Mouse (Mus musculus) myocyte (in vitro differentiated cells): ENCODE results near the gene Mettl7a2. TPM values are rescaled to one million over a fixed set of nuclear protein-coding genes. Genes with fewer than 3 reads are reported as not detected.

ENCODE experiments used
- H3K27me3 ChIP-seq: one replicate; pipeline ENCODE4 v1.6.1; 2011; ENCODE audit not compliant: control insufficient read depth, insufficient read depth, insufficient read length
- H3K36me3 ChIP-seq: one replicate; pipeline ENCODE4 v1.6.1; 2011; ENCODE audit not compliant: control insufficient read depth, insufficient read depth
- H3K4me2 ChIP-seq: one replicate; pipeline ENCODE4 v1.6.1; 2011; ENCODE audit warnings: low read depth, control low read depth
- H3K4me3 ChIP-seq: one replicate; pipeline ENCODE4 v1.5.1; 2011; ENCODE audit warnings: mild to moderate bottlenecking, control low read depth, moderate library complexity
- H3K79me2 ChIP-seq: one replicate; pipeline ENCODE4 v1.6.1; 2011; ENCODE audit not compliant: control insufficient read depth, insufficient read depth
- H3ac ChIP-seq: one replicate; pipeline ENCODE4 v1.6.1; 2011; ENCODE audit not compliant: control insufficient read depth, insufficient read length
- CEBPB ChIP-seq: IDR thresholded peaks from 2 replicates; pipeline ENCODE4 v1.6.1; 2011; ENCODE audit warnings: mild to moderate bottlenecking, moderate library complexity; ENCODE audit not compliant: poor library complexity, insufficient read depth, severe bottlenecking
- E2F4 ChIP-seq: IDR thresholded peaks from one replicate; pipeline ENCODE4 v1.6.1; 2011; ENCODE audit warnings: mild to moderate bottlenecking, control low read depth, moderate library complexity; ENCODE audit not compliant: insufficient read depth
- MAX ChIP-seq: IDR thresholded peaks from one replicate; pipeline ENCODE4 v1.6.1; 2011; ENCODE audit warnings: low read depth, mild to moderate bottlenecking, control low read depth
- MYOD1 ChIP-seq, 3 experiments: IDR thresholded peaks; one replicate each; pipeline ENCODE4 v1.6.1; 2011; ENCODE audit warnings: control low read depth in 2 of 3, low read depth in 2 of 3, mild to moderate bottlenecking in 2 of 3, moderate library complexity in 1 of 3; ENCODE audit not compliant: insufficient read length in 2 of 3, control insufficient read depth in 1 of 3
- MYOG ChIP-seq, 3 experiments: IDR thresholded peaks; one replicate each; pipeline ENCODE4 v1.6.1; 2011; ENCODE audit warnings: control low read depth in 2 of 3, low read depth in 2 of 3, mild to moderate bottlenecking in 2 of 3; ENCODE audit not compliant: insufficient read length in 2 of 3, control insufficient read depth in 1 of 3, insufficient read depth in 1 of 3
- POLR2A ChIP-seq: IDR thresholded peaks from one replicate; pipeline ENCODE4 v1.6.1; 2011; ENCODE audit warnings: low read depth, mild to moderate bottlenecking, control low read depth, moderate library complexity; ENCODE audit not compliant: insufficient read length
- POLR2AphosphoS2 ChIP-seq: IDR thresholded peaks from one replicate; pipeline ENCODE4 v1.6.1; 2011; ENCODE audit warnings: low read depth, control low read depth; ENCODE audit not compliant: insufficient read length
- REST ChIP-seq: IDR thresholded peaks from one replicate; pipeline ENCODE4 v1.6.1; 2011; ENCODE audit warnings: mild to moderate bottlenecking, control low read depth, moderate library complexity; ENCODE audit not compliant: insufficient read depth, insufficient read length
- SRF ChIP-seq: IDR thresholded peaks from one replicate; pipeline ENCODE4 v1.6.1; 2011; ENCODE audit warnings: low read depth; ENCODE audit not compliant: control insufficient read depth, insufficient read length
- TCF12 ChIP-seq: IDR thresholded peaks from one replicate; pipeline ENCODE4 v1.6.1; 2011; ENCODE audit warnings: mild to moderate bottlenecking, control low read depth; ENCODE audit not compliant: poor library complexity, insufficient read depth, severe bottlenecking
- TCF3 ChIP-seq: IDR thresholded peaks from one replicate; pipeline ENCODE4 v1.6.1; 2011; ENCODE audit warnings: low read depth, control low read depth; ENCODE audit not compliant: insufficient read length
- USF1 ChIP-seq: IDR thresholded peaks from one replicate; pipeline ENCODE4 v1.6.1; 2011; ENCODE audit warnings: low read depth, mild to moderate bottlenecking, control low read depth, moderate library complexity
- polyA plus RNA-seq: library from polyadenylated mRNA; unstranded; fragments of >200 nt; fragmentation: generic; extraction: Trizol; gene quantifications from one replicate; pipeline ENCODE4 v1.2.1, GENCODE M21; 2012; ENCODE audit warnings: missing spikeins

Gene Mettl7a2
- polyA plus RNA-seq, 1 experiment, result not detected

DNA sequence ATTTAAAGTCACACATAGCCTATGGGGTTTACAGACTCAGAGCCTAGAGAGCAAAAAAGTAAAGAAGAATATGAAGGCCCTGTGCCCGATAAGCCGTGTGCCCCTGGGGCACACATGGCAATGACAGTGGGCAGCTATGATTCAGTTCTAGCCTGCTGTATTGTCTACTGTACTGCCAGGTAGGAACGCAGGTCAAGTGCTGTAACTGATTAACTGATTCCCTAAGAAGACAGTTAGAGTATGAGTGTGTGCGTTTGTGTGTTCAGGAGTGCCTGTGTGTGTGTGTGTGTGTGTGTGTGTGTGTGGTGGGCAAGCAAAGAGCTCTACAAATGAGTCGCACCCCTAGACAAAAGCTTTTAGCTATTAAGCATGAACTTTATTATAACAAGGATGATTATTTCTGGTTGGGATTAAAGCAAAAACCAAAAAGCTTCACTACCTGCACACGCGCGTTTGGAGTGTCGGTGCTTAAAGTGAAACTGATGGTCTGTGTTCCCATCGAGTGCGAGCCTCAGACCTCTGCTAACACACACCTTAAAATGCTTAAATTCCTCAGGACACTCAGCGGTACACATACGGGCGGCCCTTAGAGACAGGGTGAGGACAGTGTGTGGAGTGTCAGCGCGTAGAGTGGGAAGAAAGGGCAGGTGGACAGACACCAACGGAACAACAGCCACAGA is 34.7 kb downstream of the Mettl7a2 start:
- Histone ChIP-seq H3K27me3 (peaks cover 6% of the 10 kb centered on the region), H3K4me3 (no peak overlapping the region), H3K79me2 (no peaks in the 10 kb centered on the region), H3ac (no peak overlapping the region), H3K4me2 (no peak overlapping the region), H3K36me3 (no peaks in the 10 kb centered on the region)
- TF ChIP-seq MYOD1 (IDR thresholded peaks at IDR 0.05; ENCODE audit: control insufficient read depth in 1 of 3, insufficient read length in 2 of 3, low read depth in 2 of 3) (no peak), MAX (no peak), POLR2AphosphoS2 (peak; percentile 11), E2F4 (no peak)

DNA sequence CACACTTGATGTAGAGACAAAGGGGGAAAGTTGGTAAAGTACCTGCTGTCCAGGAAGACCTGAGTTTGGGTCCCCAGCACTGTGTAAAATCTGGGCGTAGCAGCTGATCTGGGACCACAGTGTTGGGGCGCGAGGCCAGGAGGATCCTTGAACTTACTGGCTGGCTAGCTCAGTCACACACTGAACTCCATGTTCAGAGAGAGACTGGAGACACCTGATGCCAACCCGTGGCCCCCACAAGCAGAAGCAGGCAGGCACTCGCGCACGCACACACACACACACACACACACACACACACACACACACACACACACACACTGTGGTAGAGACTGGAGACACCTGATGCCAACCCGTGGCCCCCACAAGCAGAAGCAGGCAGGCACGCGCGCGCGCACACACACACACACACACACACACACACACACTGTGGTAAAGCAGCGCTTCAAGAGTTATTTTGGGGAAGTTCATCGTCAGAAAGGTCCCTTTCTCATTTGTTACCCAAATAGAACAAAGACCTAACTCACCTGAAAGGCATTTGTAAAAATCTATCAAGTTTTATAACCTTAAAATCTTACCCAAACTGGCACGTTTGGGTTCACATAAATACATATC is 35.3 kb downstream of the Mettl7a2 start:
- Histone ChIP-seq H3K4me3 (no peak overlapping the region), H3K79me2 (no peaks in the 10 kb centered on the region), H3ac (no peak overlapping the region), H3K27me3 (peaks cover 6% of the 10 kb centered on the region), H3K4me2 (no peak overlapping the region), H3K36me3 (peaks cover 1% of the 10 kb centered on the region)
- TF ChIP-seq MAX (no peak), POLR2AphosphoS2 (peak; percentile 51)

DNA sequence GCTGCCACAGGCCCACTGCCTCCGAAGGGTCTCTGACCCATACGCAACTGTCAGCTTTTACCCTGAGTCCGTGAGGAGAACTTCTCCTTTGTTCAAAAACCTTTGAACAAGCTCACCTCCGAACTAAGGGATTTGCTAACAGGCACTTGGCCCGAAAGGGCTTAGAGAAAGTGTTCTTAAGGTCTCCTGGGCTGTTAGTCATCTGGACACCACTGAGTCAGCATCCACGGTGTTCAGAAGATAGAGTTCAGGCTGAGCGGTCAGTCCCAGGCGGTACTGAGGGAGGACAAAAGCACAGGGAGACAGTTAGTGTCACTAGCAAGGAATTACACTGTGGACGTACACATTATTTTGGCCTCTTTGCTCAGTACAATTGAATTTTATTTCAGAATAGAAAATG is 35.9 kb downstream of the Mettl7a2 start:
- Histone ChIP-seq H3K79me2 (no peaks in the 10 kb centered on the region), H3K4me2 (no peak overlapping the region), H3K4me3 (no peak overlapping the region), H3ac (no peak overlapping the region), H3K27me3 (peaks cover 5% of the 10 kb centered on the region), H3K36me3 (peaks cover 7% of the 10 kb centered on the region)
- TF ChIP-seq POLR2AphosphoS2 (no peak), CEBPB (no peak), MAX (no peak), USF1 (no peak), REST (no peak)

DNA sequence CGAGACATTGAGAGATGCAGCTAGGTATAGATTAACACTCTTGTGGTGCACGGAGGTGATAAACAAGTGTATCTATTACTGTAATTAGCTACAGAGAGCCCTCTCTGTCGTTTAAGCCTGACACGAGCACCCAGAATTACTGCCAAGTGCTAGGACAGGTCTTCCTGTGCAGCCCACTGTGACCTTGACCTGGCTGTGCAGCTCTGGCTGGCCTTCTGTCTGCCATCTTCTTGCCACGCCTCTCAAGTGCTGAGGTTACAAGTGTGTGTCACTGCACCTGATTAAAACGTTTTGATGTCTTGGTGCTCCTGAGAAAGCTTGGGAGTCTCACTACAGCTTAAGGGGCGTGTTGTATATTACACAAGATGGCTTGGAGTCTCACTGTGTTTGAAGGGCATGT is 38.1 kb downstream of the Mettl7a2 start:
- H3K79me2 ChIP-seq, result no peaks in the 10 kb centered on the region
- no peak overlapping the region for H3ac ChIP-seq
- H3K36me3 ChIP-seq, result peaks cover 26% of the 10 kb centered on the region
- TF ChIP-seq SRF, result no peak
- no peak for TF ChIP-seq MYOG (IDR thresholded peaks at IDR 0.05; ENCODE audit: control insufficient read depth in 1 of 3, insufficient read depth in 1 of 3, insufficient read length in 2 of 3, low read depth in 2 of 3)
- peak; percentile 62 for TF ChIP-seq POLR2AphosphoS2
- H3K4me2 ChIP-seq, result no peak overlapping the region
- H3K27me3 ChIP-seq, result no peaks in the 10 kb centered on the region
- H3K4me3 ChIP-seq, result no peak overlapping the region

DNA sequence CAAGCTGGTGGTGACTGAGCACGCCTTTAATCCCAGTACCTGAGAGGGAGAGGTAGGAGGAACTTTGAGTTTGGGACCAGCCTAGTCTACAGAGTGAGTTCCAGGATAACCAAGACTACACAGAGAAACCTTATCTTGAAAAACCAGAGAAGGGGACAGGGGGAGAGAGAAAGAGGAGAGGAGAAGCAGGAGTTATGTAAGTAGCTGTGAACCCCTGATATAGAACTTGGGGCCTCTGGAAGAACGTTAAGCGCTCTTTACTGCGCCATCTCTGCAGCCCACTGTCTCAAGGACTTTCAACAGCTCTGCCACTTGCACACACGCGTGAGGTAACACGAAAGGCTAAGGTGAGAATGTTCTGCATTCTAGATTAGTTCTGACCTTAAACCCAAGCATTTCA is 38.6 kb downstream of the Mettl7a2 start:
- no peak overlapping the region for H3K4me3 ChIP-seq
- H3K4me2 ChIP-seq, result no peak overlapping the region
- H3ac ChIP-seq, result no peak overlapping the region
- H3K79me2 ChIP-seq, result no peaks in the 10 kb centered on the region
- H3K36me3 ChIP-seq, result peaks cover 31% of the 10 kb centered on the region
- no peak for TF ChIP-seq MAX
- peak; percentile 22 for TF ChIP-seq POLR2AphosphoS2
- no peak for TF ChIP-seq USF1
- TF ChIP-seq POLR2A, result no peak
- TF ChIP-seq REST, result no peak
- TF ChIP-seq E2F4, result no peak
- TF ChIP-seq MYOD1 (IDR thresholded peaks at IDR 0.05; ENCODE audit: control insufficient read depth in 1 of 3, insufficient read length in 2 of 3, low read depth in 2 of 3), result no peak
- no peak for TF ChIP-seq MYOG (IDR thresholded peaks at IDR 0.05; ENCODE audit: control insufficient read depth in 1 of 3, insufficient read depth in 1 of 3, insufficient read length in 2 of 3, low read depth in 2 of 3)
- no peaks in the 10 kb centered on the region for H3K27me3 ChIP-seq

DNA sequence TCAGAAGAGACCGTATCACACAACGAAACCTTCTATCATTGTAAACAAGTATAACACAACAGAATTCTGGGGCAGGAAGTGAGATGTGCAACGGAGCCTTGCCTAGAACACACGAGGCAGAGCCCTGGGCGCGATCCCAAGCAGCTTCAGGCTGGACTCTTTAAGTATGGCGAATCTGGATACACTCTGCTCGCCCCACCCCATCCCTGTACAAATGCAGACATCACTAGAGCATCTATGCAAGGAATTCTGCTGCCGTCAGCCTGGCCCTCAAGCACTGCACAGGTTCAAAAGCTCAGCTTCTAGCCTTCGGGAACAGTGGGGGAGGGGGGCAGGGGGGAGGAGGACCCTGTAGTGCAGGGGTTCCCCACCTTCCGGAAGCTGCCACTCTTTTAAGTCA is 40.0 kb downstream of the Mettl7a2 start:
- Histone ChIP-seq H3K79me2 (no peaks in the 10 kb centered on the region), H3ac (no peak overlapping the region), H3K27me3 (no peaks in the 10 kb centered on the region), H3K4me3 (no peak overlapping the region), H3K4me2 (no peak overlapping the region), H3K36me3 (peaks cover 45% of the 10 kb centered on the region)
- no peak for TF ChIP-seq REST
- TF ChIP-seq POLR2A, result no peak
- TF ChIP-seq CEBPB, result no peak
- no peak for TF ChIP-seq MAX
- TF ChIP-seq TCF12, result no peak
- TF ChIP-seq TCF3, result no peak
- no peak for TF ChIP-seq USF1
- TF ChIP-seq SRF, result no peak
- no peak for TF ChIP-seq E2F4
- no peak for TF ChIP-seq MYOG (IDR thresholded peaks at IDR 0.05; ENCODE audit: control insufficient read depth in 1 of 3, insufficient read depth in 1 of 3, insufficient read length in 2 of 3, low read depth in 2 of 3)
- TF ChIP-seq POLR2AphosphoS2, result no peak
- no peak for TF ChIP-seq MYOD1 (IDR thresholded peaks at IDR 0.05; ENCODE audit: control insufficient read depth in 1 of 3, insufficient read length in 2 of 3, low read depth in 2 of 3)
